Mouse (Mus musculus) erythroblast, embryonic 14.5 days (primary cell): Measurements from ENCODE around the gene Klf5. TPM values are rescaled to one million over a fixed set of nuclear protein-coding genes. Genes with fewer than 3 reads are reported as not detected.

Experiments used
- H3K27me3 ChIP-seq: 2 replicates; pipeline ENCODE4 v1.6.1; 2012; ENCODE audit warnings: inconsistent platforms; ENCODE audit not compliant: control insufficient read depth
- H3K36me3 ChIP-seq: 2 replicates; pipeline ENCODE4 v1.6.1; 2012; ENCODE audit warnings: mild to moderate bottlenecking, inconsistent platforms; ENCODE audit not compliant: control insufficient read depth
- H3K4me1 ChIP-seq: 2 replicates; pipeline ENCODE4 v1.6.1; 2012; ENCODE audit warnings: inconsistent platforms; ENCODE audit not compliant: control insufficient read depth
- H3K4me3 ChIP-seq: replicated peaks from 2 replicates; pipeline ENCODE3; 2012; ENCODE audit warnings: moderate library complexity, mild to moderate bottlenecking, inconsistent platforms
- H3K9me3 ChIP-seq: 2 replicates; pipeline ENCODE4 v1.6.1; 2012; ENCODE audit warnings: low read length, inconsistent platforms, mixed read lengths; ENCODE audit not compliant: control insufficient read depth
- GATA1 ChIP-seq: IDR thresholded peaks from 2 replicates; pipeline ENCODE4 v1.6.1; 2012; ENCODE audit warnings: low read length, inconsistent platforms, mixed read lengths
- TAL1 ChIP-seq: IDR thresholded peaks from 3 replicates; pipeline ENCODE4 v1.6.1; 2012; ENCODE audit warnings: low read length, inconsistent platforms, mixed read lengths
- polyA plus RNA-seq: library from polyadenylated mRNA; stranded (reverse); fragments of >175 nt; gene quantifications from 2 replicates; pipeline ENCODE4 v1.2.3, GENCODE M21; 2012

Gene Klf5
- polyA plus RNA-seq, 1 experiment: 0.64 TPM

GRCm38 (mm10) chr14:99325597-99326472 is 27.3 kb downstream of the Klf5 start:
- Histone ChIP-seq H3K36me3 (no peaks in the 10 kb centered on the region), H3K27me3 (no peaks in the 10 kb centered on the region), H3K4me3 (no peak overlapping the region), H3K4me1 (no peaks in the 10 kb centered on the region), H3K9me3 (no peaks in the 10 kb centered on the region)
- no peak for TF ChIP-seq GATA1
- TF ChIP-seq TAL1: no peak

DNA sequence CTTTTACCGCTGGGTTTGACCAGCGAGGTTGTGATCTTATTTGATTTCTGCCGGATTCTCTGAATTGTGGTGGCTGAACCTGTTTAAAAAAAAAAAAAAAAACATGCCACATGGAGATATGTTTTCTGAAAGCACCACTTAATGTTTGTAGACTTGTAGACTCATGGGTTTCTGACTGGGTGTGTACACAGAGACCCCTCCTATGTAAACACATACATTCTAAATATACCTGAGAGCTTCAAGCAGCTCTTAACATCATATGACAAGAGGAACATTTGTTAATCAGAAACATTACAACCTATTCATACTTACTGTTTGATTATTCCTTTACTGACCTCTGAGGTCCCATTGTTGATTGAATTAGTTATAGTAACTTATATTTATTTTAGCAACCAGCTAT is 38.1 kb downstream of the Klf5 start:
- Histone ChIP-seq H3K4me1 (no peaks in the 10 kb centered on the region), H3K36me3 (no peaks in the 10 kb centered on the region), H3K4me3 (no peak overlapping the region), H3K27me3 (no peaks in the 10 kb centered on the region), H3K9me3 (no peaks in the 10 kb centered on the region)
- TF ChIP-seq GATA1: no peak
- TF ChIP-seq TAL1: no peak

GRCm38 (mm10) chr14:99339021-99339420 is 40.5 kb downstream of the Klf5 start:
- no peak for TF ChIP-seq TAL1
- TF ChIP-seq GATA1: no peak
- H3K27me3 ChIP-seq: no peaks in the 10 kb centered on the region
- no peaks in the 10 kb centered on the region for H3K9me3 ChIP-seq
- no peaks in the 10 kb centered on the region for H3K4me1 ChIP-seq
- H3K4me3 ChIP-seq: no peak overlapping the region
- no peaks in the 10 kb centered on the region for H3K36me3 ChIP-seq

DNA sequence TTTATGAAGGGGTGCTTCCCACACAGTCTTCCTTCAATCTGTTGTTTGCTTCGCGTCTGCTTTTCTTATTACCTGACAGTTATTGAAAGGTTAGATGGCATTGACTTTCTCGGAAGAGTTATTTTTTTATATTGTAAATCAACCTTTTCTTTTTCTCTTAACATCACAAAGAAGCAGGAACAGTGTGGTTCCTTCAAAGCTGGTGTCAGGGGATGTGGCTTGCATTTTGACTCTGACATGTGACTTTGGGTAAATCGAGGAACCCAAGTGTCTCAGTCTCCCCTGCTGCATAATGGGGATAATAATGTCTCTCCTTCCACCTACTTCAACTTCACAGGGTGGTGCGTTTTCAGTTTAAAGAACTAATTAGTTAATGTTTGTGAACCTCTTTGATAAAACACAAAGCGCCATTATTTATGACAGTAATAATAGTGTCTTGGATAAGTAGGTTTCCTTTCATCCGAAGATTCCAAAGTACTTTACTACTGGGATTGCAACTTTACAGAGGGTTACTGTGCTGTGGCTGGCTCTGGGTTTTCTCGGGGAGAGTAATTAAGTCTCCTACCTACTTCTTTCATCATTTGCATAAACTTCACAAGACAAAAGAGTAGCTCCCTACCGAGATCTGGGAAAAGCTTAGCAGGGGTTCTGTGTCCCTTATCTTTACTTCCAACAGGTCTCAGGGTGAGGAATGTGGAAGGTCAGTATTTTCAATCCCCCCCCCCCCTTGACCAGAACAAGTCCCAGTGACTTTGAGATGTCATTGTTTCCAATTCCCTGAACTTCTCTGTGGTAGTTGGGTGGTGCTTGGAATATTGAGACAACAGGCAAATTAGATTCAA is 41.4 kb downstream of the Klf5 start:
- H3K4me1 ChIP-seq: no peaks in the 10 kb centered on the region
- H3K4me3 ChIP-seq: no peak overlapping the region
- H3K9me3 ChIP-seq: no peaks in the 10 kb centered on the region
- H3K27me3 ChIP-seq: no peaks in the 10 kb centered on the region
- TF ChIP-seq TAL1: no peak
- H3K36me3 ChIP-seq: no peaks in the 10 kb centered on the region

- Histone ChIP-seq H3K4me1 (no peaks in the 10 kb centered on the region), H3K27me3 (no peaks in the 10 kb centered on the region), H3K36me3 (no peaks in the 10 kb centered on the region), H3K4me3 (no peak overlapping the region), H3K9me3 (no peaks in the 10 kb centered on the region)
- TF ChIP-seq GATA1: no peak
- no peak for TF ChIP-seq TAL1
Observed at GRCm38 (mm10) chr14:99340703-99341102, 42.2 kb downstream of the Klf5 start.

GRCm38 (mm10) chr14:99348175-99348764 is 49.8 kb downstream of the Klf5 start:
- no peaks in the 10 kb centered on the region for H3K4me1 ChIP-seq
- no peaks in the 10 kb centered on the region for H3K27me3 ChIP-seq
- H3K9me3 ChIP-seq: no peaks in the 10 kb centered on the region
- H3K36me3 ChIP-seq: no peaks in the 10 kb centered on the region
- no peak overlapping the region for H3K4me3 ChIP-seq
- TF ChIP-seq TAL1: no peak
- TF ChIP-seq GATA1: no peak

DNA sequence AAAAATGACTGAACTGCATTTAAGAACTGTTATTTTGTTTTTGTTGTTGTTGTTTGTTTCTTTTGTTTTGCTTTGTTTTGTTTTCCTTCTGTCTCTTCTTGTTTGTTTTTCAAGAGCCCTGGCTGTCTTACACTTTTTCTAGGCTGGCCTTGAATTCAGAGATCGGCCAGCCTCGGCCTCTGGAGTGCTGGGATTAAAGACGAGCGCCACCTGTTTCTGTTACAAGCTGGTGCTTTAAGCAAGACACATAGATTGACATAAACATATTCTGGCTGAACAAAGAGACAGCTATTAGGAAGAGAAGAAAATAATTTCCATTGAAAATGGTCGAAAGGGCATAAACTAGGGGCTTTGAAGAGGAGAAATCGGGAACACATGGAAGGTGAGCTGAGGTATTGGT is 51.1 kb downstream of the Klf5 start:
- Histone ChIP-seq H3K4me3 (no peak overlapping the region), H3K4me1 (no peaks in the 10 kb centered on the region), H3K27me3 (no peaks in the 10 kb centered on the region), H3K9me3 (no peaks in the 10 kb centered on the region), H3K36me3 (no peaks in the 10 kb centered on the region)
- TF ChIP-seq GATA1: no peak
- TF ChIP-seq TAL1: no peak

GRCm38 (mm10) chr14:99352989-99353388 is 54.5 kb downstream of the Klf5 start:
- Histone ChIP-seq H3K27me3 (no peaks in the 10 kb centered on the region), H3K4me3 (no peak overlapping the region), H3K4me1 (no peaks in the 10 kb centered on the region), H3K9me3 (no peaks in the 10 kb centered on the region), H3K36me3 (no peaks in the 10 kb centered on the region)
- TF ChIP-seq GATA1: no peak
- TF ChIP-seq TAL1: no peak

GRCm38 (mm10) chr14:99354046-99354445 is 55.6 kb downstream of the Klf5 start:
- Histone ChIP-seq H3K27me3 (no peaks in the 10 kb centered on the region), H3K36me3 (no peaks in the 10 kb centered on the region), H3K4me1 (no peaks in the 10 kb centered on the region), H3K9me3 (no peaks in the 10 kb centered on the region), H3K4me3 (no peak overlapping the region)
- TF ChIP-seq GATA1: no peak
